Mouse (Mus musculus) embryonic facial prominence, embryonic 13.5 days (tissue): ENCODE results near the gene Srf. TPM values are rescaled to one million over a fixed set of nuclear protein-coding genes. Genes with fewer than 3 reads are reported as not detected.

Experiments
- ATAC-seq: fragments of 200-750 bp; cut with Nextera tagmentation; 2 replicates; pipeline ENCODE4 v1.8.0; 2017; ENCODE audit warnings: low read depth; ENCODE audit not compliant: insufficient number of reproducible peaks, insufficient read depth, low FRiP score, low TSS enrichment
- H3K27ac ChIP-seq: fragments of 300-500 bp; sonication (generic); 2 replicates; pipeline ENCODE4 v1.5.1; 2015; ENCODE audit warnings: moderate library complexity, mild to moderate bottlenecking, inconsistent platforms
- H3K27me3 ChIP-seq: fragments of 300-500 bp; sonication (generic); 2 replicates; pipeline ENCODE4 v1.6.1; 2015; ENCODE audit warnings: mild to moderate bottlenecking, inconsistent platforms
- H3K36me3 ChIP-seq: fragments of 300-500 bp; sonication (generic); 2 replicates; pipeline ENCODE4 v1.6.1; 2015; ENCODE audit warnings: mild to moderate bottlenecking, inconsistent platforms
- H3K4me1 ChIP-seq: fragments of 300-500 bp; sonication (generic); 2 replicates; pipeline ENCODE4 v1.6.1; 2015; ENCODE audit warnings: inconsistent platforms
- H3K4me2 ChIP-seq: fragments of 300-500 bp; sonication (generic); 2 replicates; pipeline ENCODE4 v1.6.1; 2015; ENCODE audit warnings: moderate library complexity, mild to moderate bottlenecking, inconsistent platforms
- H3K4me3 ChIP-seq: fragments of 300-500 bp; sonication (generic); 2 replicates; pipeline ENCODE4 v1.5.1; 2015; ENCODE audit warnings: mild to moderate bottlenecking, inconsistent platforms
- H3K9ac ChIP-seq: fragments of 300-500 bp; sonication (generic); 2 replicates; pipeline ENCODE4 v1.6.1; 2015; ENCODE audit warnings: mild to moderate bottlenecking, inconsistent platforms
- H3K9me3 ChIP-seq: fragments of 300-500 bp; sonication (generic); 2 replicates; pipeline ENCODE4 v1.6.1; 2016; ENCODE audit warnings: inconsistent platforms
- WGBS: fragments of 180-500 bp; shearing (Covaris S2); methylation state at CpG from one replicate; pipeline ENCODE4 v1.1.7; 2015; ENCODE audit warnings: mixed read lengths; 5-methylcytosine and 5-hydroxymethylcytosine counted together
- polyA plus RNA-seq: library from polyadenylated mRNA; unstranded; fragments of >200 nt; fragmentation: Nextera tagmentation; extraction: Ambion mirVana; gene quantifications from 2 replicates; pipeline ENCODE4 v1.2.1, GENCODE M21; 2015

Gene Srf
- polyA plus RNA-seq, 1 experiment from 2014 or later, result 8.9 TPM

- H3K27me3 ChIP-seq, result 0 out of 2 replicates have a peak, but pooled peaks cover 7% of the 10 kb centered on the region
- no peak for ATAC-seq
Measured at GRCm38 (mm10) chr17:46546995-46547394, 9.0 kb downstream of the Srf start.

GRCm38 (mm10) chr17:46546591-46546990 is 9.4 kb downstream of the Srf start:
- H3K4me3 ChIP-seq, result peak overlapping the region; percentile 67
- H3K9ac ChIP-seq, result peak overlapping the region; percentile 87
- 0 out of 2 replicates have a peak overlapping the region, but pooled peaks have one; percentile 16 for H3K27ac ChIP-seq
- H3K9me3 ChIP-seq, result no peaks in the 10 kb centered on the region
- H3K27me3 ChIP-seq, result 0 out of 2 replicates have a peak, but pooled peaks cover 7% of the 10 kb centered on the region
- H3K36me3 ChIP-seq, result peaks cover 45% of the 10 kb centered on the region
- H3K4me2 ChIP-seq, result peak overlapping the region; percentile 86
- no peak for ATAC-seq
- WGBS, result 12% methylated on average over 7 of the region's 7 CpGs
- peaks cover 23% of the 10 kb centered on the region for H3K4me1 ChIP-seq

More at GRCm38 (mm10) chr17:46546995-46547394, 9.0 kb downstream of the Srf start:
- Histone ChIP-seq H3K27ac (peak overlapping the region; percentile 16; the same call in 1 of the 2 replicates), H3K4me3 (peak overlapping the region; percentile 67; the same call in 1 of the 2 replicates), H3K4me2 (peak overlapping the region; percentile 86), H3K4me1 (peaks cover 25% of the 10 kb centered on the region), H3K9me3 (no peaks in the 10 kb centered on the region), H3K9ac (no peak overlapping the region), H3K36me3 (peaks cover 45% of the 10 kb centered on the region)
- WGBS, result 15% methylated on average over 8 of the region's 8 CpGs

- 0 out of 2 replicates have a peak, but pooled peaks have one; percentile 39 for ATAC-seq
- Histone ChIP-seq H3K4me1 (peaks cover 23% of the 10 kb centered on the region), H3K9ac (peak within 1 kb of the TSS; percentile 87), H3K36me3 (peaks cover 45% of the 10 kb centered on the region), H3K27me3 (0 out of 2 replicates have a peak, but pooled peaks cover 7% of the 10 kb centered on the region), H3K4me2 (peak within 1 kb of the TSS; percentile 86), H3K27ac (peak within 1 kb of the TSS; percentile 28; the same call in 1 of the 2 replicates), H3K4me3 (peak within 1 kb of the TSS; percentile 67), H3K9me3 (no peaks in the 10 kb centered on the region)
- WGBS, result 1% methylated on average over 49 of the region's 49 CpGs
Measured at GRCm38 (mm10) chr17:46545813-46546564, 10.0 kb downstream of the Srf start, which contains the start of gene Cul9. TSS of gene Cul9 (minus strand) at chr17:46546388.

- H3K4me1 ChIP-seq, result peaks cover 21% of the 10 kb centered on the region
- no peak overlapping the region for H3K4me3 ChIP-seq
- no peaks in the 10 kb centered on the region for H3K9me3 ChIP-seq
- no peak overlapping the region for H3K9ac ChIP-seq
- H3K36me3 ChIP-seq, result peaks cover 40% of the 10 kb centered on the region
- WGBS, result 90% methylated on average over 12 of the region's 12 CpGs
- 0 out of 2 replicates have a peak, but pooled peaks cover 7% of the 10 kb centered on the region for H3K27me3 ChIP-seq
- no peak overlapping the region for H3K4me2 ChIP-seq
- no peak for ATAC-seq
- H3K27ac ChIP-seq, result no peak overlapping the region
Measured at GRCm38 (mm10) chr17:46543661-46544060, 12.3 kb downstream of the Srf start.

- Histone ChIP-seq H3K4me2 (no peak overlapping the region), H3K36me3 (peaks cover 45% of the 10 kb centered on the region), H3K9me3 (no peaks in the 10 kb centered on the region), H3K4me1 (peaks cover 6% of the 10 kb centered on the region), H3K4me3 (no peak overlapping the region), H3K27me3 (peaks cover 22% of the 10 kb centered on the region), H3K27ac (no peak overlapping the region), H3K9ac (no peak overlapping the region)
- WGBS, result 37% methylated on average over 12 of the region's 12 CpGs
- ATAC-seq, result no peak
Measured at GRCm38 (mm10) chr17:46525579-46526307, 30.2 kb downstream of the Srf start.

GRCm38 (mm10) chr17:46525065-46525464 is 30.9 kb downstream of the Srf start:
- peaks cover 29% of the 10 kb centered on the region for H3K27me3 ChIP-seq
- H3K9me3 ChIP-seq, result no peaks in the 10 kb centered on the region
- no peak overlapping the region for H3K4me2 ChIP-seq
- WGBS, result 84% methylated on average over 10 of the region's 10 CpGs
- no peak overlapping the region for H3K27ac ChIP-seq
- no peak overlapping the region for H3K9ac ChIP-seq
- no peak for ATAC-seq
- H3K36me3 ChIP-seq, result peaks cover 45% of the 10 kb centered on the region
- H3K4me1 ChIP-seq, result peaks cover 10% of the 10 kb centered on the region
- no peak overlapping the region for H3K4me3 ChIP-seq

- Histone ChIP-seq H3K27ac (no peak overlapping the region), H3K4me3 (no peak overlapping the region), H3K4me2 (no peak overlapping the region), H3K9ac (no peak overlapping the region), H3K9me3 (no peaks in the 10 kb centered on the region), H3K4me1 (peaks cover 13% of the 10 kb centered on the region), H3K36me3 (peaks cover 25% of the 10 kb centered on the region), H3K27me3 (peaks cover 37% of the 10 kb centered on the region)
- no peak for ATAC-seq
- 39% methylated on average over 24 of the region's 24 CpGs for WGBS
Measured at GRCm38 (mm10) chr17:46521963-46522668, 33.9 kb downstream of the Srf start.

- Histone ChIP-seq H3K27me3 (peaks cover 37% of the 10 kb centered on the region), H3K4me3 (no peak overlapping the region), H3K9me3 (no peaks in the 10 kb centered on the region), H3K9ac (peak overlapping the region; percentile 62), H3K4me2 (peak overlapping the region; percentile 52), H3K4me1 (peaks cover 13% of the 10 kb centered on the region), H3K27ac (no peak overlapping the region), H3K36me3 (peaks cover 20% of the 10 kb centered on the region)
- WGBS, result 81% methylated on average over 9 of the region's 9 CpGs
- no peak for ATAC-seq
Measured at GRCm38 (mm10) chr17:46521174-46521573, 34.8 kb downstream of the Srf start.

GRCm38 (mm10) chr17:46520385-46520979 is 35.5 kb downstream of the Srf start:
- WGBS, result 50% methylated on average over 25 of the region's 25 CpGs
- H3K27me3 ChIP-seq, result peaks cover 37% of the 10 kb centered on the region
- ATAC-seq, result no peak
- H3K9ac ChIP-seq, result peak overlapping the region; percentile 62
- peaks cover 13% of the 10 kb centered on the region for H3K4me1 ChIP-seq
- peak overlapping the region; percentile 30 for H3K4me3 ChIP-seq
- H3K27ac ChIP-seq, result no peak overlapping the region
- H3K9me3 ChIP-seq, result no peaks in the 10 kb centered on the region
- peak overlapping the region; percentile 52 for H3K4me2 ChIP-seq
- H3K36me3 ChIP-seq, result peaks cover 13% of the 10 kb centered on the region

- peaks cover 37% of the 10 kb centered on the region for H3K27me3 ChIP-seq
- peak overlapping the region; percentile 52 for H3K4me2 ChIP-seq
- no peak overlapping the region for H3K27ac ChIP-seq
- H3K9me3 ChIP-seq, result no peaks in the 10 kb centered on the region
- ATAC-seq, result no peak
- peaks cover 8% of the 10 kb centered on the region for H3K36me3 ChIP-seq
- peaks cover 13% of the 10 kb centered on the region for H3K4me1 ChIP-seq
- H3K9ac ChIP-seq, result peak overlapping the region; percentile 62
- 40% methylated on average over 10 of the region's 10 CpGs for WGBS
- peak overlapping the region; percentile 30 for H3K4me3 ChIP-seq
Measured at GRCm38 (mm10) chr17:46519971-46520370, 36.0 kb downstream of the Srf start.

- no peak for ATAC-seq
- WGBS, result 66% methylated on average over 2 of the region's 2 CpGs
- Histone ChIP-seq H3K4me2 (no peak overlapping the region), H3K27ac (no peak overlapping the region), H3K9me3 (no peaks in the 10 kb centered on the region), H3K4me1 (0 out of 2 replicates have a peak, but pooled peaks cover 4% of the 10 kb centered on the region), H3K36me3 (0 out of 2 replicates have a peak, but pooled peaks cover 4% of the 10 kb centered on the region), H3K27me3 (no peaks in the 10 kb centered on the region), H3K4me3 (no peak overlapping the region), H3K9ac (no peak overlapping the region)
Measured at GRCm38 (mm10) chr17:46513329-46513728, 42.6 kb downstream of the Srf start.
